Mouse (Mus musculus): ENCODE measurements around the gene Atp5g3.
"Not testable (repeated sequence)": the region's sequence is repeated elsewhere in the genome, so short reads cannot be mapped to it uniquely, and the experiment has no call there.

Gene Atp5g3

DNA sequence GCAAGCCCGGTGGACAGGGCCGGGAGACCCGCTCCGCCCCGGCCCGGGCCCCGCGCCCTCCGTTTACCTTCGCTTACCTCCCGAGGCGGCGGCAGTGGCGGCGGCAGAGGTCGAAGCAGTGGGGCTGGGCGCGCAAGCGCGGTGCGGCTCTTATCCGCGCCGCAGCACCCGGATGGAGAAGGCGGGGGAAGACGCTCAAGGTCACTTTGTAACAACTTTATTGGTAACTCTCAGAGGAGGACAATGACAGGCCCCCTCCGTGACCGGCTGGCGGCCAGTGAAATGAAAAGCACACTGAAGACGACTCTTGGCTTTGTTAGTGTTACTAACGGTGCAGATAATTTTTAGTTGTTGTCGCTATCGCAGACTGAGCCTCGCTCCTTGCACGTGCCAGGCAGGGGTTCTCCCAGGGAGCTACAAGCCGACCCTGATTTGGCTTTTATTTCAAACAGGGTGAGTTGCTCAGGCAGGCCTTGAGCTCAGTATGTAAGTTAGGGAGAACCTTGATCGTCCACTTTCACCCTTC is at the start of gene Atp5g3:
TSS of gene Atp5g3 (minus strand) at position 152 of the 526 bp plus-strand sequence.
- peak; percentile 92 for DNase-seq (ENCODE audit: low spot score)

GRCm38 (mm10) chr2:73958342-73958741 is 47.2 kb upstream of the Atp5g3 start:
- DNase-seq (ENCODE audit: low spot score): no peak

GRCm38 (mm10) chr2:73953612-73954011 is 42.5 kb upstream of the Atp5g3 start:
- DNase-seq (ENCODE audit: low spot score): no peak

DNA sequence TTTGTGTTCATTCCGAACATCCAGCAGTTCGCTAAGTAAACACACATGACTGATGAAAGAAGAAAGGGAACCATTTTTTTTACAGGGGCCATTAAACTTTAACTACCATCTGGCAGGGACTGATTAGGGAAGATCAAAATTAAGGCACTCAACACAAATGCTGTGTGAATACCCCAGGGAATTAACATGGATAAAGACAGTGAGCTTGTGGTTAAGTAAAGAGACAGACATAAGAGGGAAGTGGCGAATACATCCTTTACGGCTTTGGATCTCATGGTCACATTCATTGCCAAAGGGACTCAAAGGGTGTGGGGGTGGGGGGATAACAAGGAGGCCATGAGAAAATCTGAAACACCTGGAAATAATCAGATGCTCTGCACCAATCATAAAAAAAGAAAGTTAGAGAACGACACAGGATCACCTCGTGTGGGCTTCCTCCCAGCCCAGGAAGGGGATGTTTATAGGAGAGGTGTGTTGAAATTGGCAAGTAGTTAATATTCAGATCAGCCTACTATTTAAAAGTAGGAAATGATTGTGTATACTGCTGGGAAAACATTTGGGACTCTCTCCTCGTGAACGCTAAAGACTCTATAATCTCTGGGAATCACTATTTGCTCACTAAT is 41.6 kb upstream of the Atp5g3 start:
- no peak for DNase-seq (ENCODE audit: low spot score)

DNA sequence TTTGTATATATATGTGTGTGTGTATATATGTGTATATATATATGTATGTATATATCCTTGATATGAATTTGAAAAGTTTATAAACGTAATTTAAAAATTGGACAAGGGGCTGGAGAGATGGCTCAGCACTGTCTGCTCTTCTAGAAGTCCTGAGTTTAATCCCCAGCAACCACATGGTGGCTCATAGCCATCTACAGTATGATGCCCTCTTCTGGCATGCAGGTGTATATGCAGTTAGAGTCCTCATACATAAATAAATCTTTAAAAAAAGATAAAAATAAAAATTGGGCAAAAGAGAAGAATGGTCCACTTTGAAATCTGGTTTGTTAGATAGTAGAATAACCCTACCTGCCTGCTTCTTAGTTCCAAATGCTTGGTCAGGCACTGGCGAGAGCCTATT is 36.2 kb upstream of the Atp5g3 start:
- DNase-seq (ENCODE audit: low spot score): no peak

DNA sequence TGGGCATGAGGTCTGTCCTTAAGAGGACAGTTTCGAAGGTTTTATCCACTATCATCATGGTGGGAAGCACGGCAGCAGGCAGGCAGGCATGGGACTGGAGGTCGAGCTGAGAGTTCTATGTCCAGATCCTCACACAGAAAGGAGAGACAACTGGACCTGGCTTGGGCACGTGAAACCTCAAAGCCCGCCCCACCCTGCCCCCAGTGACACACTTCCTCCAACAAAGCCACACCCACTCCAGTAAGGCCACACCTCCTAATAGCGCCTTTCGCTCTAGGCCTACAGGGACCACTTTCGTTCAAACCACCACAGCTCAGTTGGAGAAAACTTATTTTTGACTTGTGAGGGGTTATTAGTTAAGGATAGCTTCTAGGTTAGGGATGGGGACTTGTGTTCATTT is 32.6 kb upstream of the Atp5g3 start:
- no peak for DNase-seq (ENCODE audit: low spot score)

GRCm38 (mm10) chr2:73942844-73943243 is 31.7 kb upstream of the Atp5g3 start:
- no peak for DNase-seq (ENCODE audit: low spot score)

DNA sequence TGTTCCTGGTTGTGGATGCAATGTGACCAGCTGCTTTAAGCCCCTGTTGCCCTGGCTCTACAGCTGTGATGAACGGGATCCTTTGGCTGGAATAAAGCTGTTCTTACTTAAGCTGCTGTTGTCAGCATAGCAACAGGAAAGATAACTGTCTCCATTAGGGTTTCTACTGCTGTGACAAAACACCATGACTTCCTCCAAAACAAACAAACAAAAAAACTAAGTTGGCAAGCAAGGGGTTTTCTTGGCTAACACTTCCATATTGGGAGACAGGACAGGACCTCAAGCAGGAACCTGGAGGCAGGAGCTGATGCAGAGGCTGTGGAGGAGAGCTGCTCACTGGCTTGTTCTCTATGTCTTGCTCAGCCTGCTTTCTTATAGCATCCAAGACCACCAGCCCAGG is 30.2 kb upstream of the Atp5g3 start:
- DNase-seq (ENCODE audit: low spot score): no peak

GRCm38 (mm10) chr2:73940471-73940870 is 29.3 kb upstream of the Atp5g3 start:
- DNase-seq (ENCODE audit: low spot score): no peak

DNA sequence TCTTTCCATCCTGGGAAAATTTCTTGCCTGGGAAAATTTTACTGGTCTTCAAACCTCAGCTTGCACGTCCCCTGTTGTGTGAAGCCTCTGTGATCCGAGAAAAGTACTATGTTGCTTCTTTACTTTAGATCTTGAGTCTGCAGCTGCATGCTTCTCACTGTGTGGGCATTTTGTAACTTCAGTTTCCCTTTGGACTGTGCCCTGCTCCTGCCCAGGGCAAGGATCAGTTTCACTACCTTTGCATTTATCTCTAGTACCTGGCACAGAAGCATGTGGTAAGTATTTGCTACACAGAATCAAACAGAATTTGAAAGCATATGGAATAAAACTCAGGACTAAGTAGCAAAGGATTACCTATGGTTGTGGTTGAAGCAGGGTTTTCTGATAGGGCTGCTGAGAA is 27.8 kb upstream of the Atp5g3 start:
- no peak for DNase-seq (ENCODE audit: low spot score)

GRCm38 (mm10) chr2:73932676-73933313 is 21.7 kb upstream of the Atp5g3 start:
- DNase-seq (ENCODE audit: low spot score): peak; percentile 14

- no peak for DNase-seq (ENCODE audit: low spot score)
Measured at GRCm38 (mm10) chr2:73927711-73928110, 16.6 kb upstream of the Atp5g3 start.

- DNase-seq (ENCODE audit: low spot score): no peak
Measured at GRCm38 (mm10) chr2:73925539-73925938, 14.4 kb upstream of the Atp5g3 start.

DNA sequence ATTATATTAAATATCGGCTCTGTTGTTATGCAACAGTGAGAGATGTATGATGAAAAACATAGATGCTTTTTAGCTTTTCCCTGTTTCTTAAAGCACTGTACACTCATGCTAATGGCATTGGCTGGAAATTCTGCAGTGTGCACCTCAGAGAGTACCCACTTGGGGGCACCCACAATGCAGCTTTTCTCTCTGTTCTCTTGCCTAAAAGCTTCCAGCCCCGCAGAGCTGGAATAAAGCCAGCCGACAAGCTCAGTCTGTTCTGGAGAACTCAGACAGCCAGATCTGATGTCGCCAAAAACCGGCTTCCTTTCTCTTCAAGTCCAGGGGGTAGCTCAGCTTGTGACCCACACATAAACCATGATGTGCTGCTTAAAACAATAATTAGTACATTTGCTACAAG is 14.0 kb upstream of the Atp5g3 start:
- peak; percentile 73 for DNase-seq (ENCODE audit: low spot score)

- no peak for DNase-seq (ENCODE audit: low spot score)
Measured at GRCm38 (mm10) chr2:73919642-73920041, 8.5 kb upstream of the Atp5g3 start.

- DNase-seq (ENCODE audit: low spot score): no peak
Measured at GRCm38 (mm10) chr2:73912264-73912663, 1.1 kb upstream of the Atp5g3 start.

- peak; percentile 54 for DNase-seq (ENCODE audit: low spot score)
Measured at GRCm38 (mm10) chr2:73910571-73911174, 453 bp downstream of the Atp5g3 start.

GRCm38 (mm10) chr2:73909116-73909515 is 2.0 kb downstream of the Atp5g3 start:
- no peak for DNase-seq (ENCODE audit: low spot score)

DNA sequence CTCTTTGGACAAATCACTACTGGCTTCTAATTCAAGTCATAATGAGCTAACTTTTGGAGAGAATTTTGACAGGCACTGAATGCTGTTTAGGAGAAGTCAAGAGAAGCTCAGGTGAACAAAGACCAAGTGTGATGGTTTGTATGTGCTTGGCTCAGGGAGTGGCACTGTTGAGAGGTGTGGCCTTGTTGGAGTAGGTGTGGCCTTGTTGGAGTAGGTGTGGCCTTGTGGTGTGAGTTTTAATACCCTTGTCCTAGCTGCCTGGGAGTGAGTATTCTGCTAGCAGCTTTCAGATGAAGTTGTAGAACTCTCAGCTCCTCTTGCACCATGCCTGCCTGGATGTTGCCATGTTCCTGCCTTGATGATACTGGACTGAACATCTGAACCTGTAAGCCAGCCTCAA is 6.4 kb downstream of the Atp5g3 start:
- DNase-seq (ENCODE audit: low spot score): not testable (repeated sequence)

DNA sequence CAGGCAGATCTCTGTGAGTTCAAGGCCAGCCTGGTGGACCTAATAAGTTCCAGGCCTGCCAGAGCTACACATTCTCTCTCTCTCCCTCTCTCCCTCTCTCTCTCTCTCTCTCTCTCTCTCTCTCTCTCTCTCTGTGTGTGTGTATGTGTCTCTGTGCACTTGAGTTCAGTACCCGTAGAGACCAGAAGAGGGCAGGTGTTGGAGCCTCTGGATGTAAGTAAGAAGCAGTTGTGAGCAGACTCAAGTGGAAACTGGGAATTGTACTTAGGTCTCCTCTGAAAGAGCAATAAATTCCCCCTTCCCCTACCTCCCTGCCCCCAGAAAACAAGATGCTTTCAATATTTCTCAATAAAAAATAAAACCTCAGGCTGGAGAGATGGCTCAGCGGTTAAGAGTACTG is 7.6 kb downstream of the Atp5g3 start:
- DNase-seq (ENCODE audit: low spot score): no peak

- not testable (repeated sequence) for DNase-seq (ENCODE audit: low spot score)
Measured at GRCm38 (mm10) chr2:73902328-73902727, 8.8 kb downstream of the Atp5g3 start.

- no peak for DNase-seq (ENCODE audit: low spot score)
Measured at GRCm38 (mm10) chr2:73901169-73901568, 10.0 kb downstream of the Atp5g3 start.

GRCm38 (mm10) chr2:73900364-73900763 is 10.8 kb downstream of the Atp5g3 start:
- DNase-seq (ENCODE audit: low spot score): no peak
